Mouse (Mus musculus) spleen, adult 2 months (tissue): ENCODE results near the gene Fam76a. TPM values are rescaled to one million over a fixed set of nuclear protein-coding genes. Genes with fewer than 3 reads are reported as not detected.

ENCODE experiments used
- DNase-seq, 2 experiments: peaks; one replicate each; pipeline versions ENCODE4 v3.0.0 to v3.0.0-alpha.2; 2012 to 2021; ENCODE audit warnings: low spot score in 2 of 2, low read depth in 1 of 2
- H3K27ac ChIP-seq: fragments of 200-500 bp; 2 replicates; pipeline ENCODE4 v1.5.1; 2012; ENCODE audit warnings: low read length, inconsistent platforms; ENCODE audit not compliant: insufficient read depth
- H3K27me3 ChIP-seq: fragments of 200-500 bp; 2 replicates; pipeline ENCODE4 v1.6.1; 2012; ENCODE audit warnings: mild to moderate bottlenecking, moderate library complexity, low read length, inconsistent platforms; ENCODE audit not compliant: control insufficient read depth, insufficient read depth
- H3K36me3 ChIP-seq: fragments of 200-500 bp; 2 replicates; pipeline ENCODE4 v1.6.1; 2012; ENCODE audit warnings: mild to moderate bottlenecking, low read length, inconsistent platforms; ENCODE audit not compliant: control insufficient read depth, insufficient read depth
- H3K4me1 ChIP-seq: fragments of 200-500 bp; 2 replicates; pipeline ENCODE4 v1.6.1; 2011; ENCODE audit warnings: inconsistent platforms; ENCODE audit not compliant: control insufficient read depth, insufficient read depth, insufficient read length
- H3K4me3 ChIP-seq: fragments of 200-500 bp; 2 replicates; pipeline ENCODE4 v1.5.1; 2011; ENCODE audit warnings: mild to moderate bottlenecking, inconsistent platforms; ENCODE audit not compliant: insufficient read depth, insufficient read length; ENCODE audit errors: extremely low read depth
- CTCF ChIP-seq: fragments of 200-500 bp; IDR thresholded peaks from 2 replicates; pipeline ENCODE4 v1.5.1; 2011; ENCODE audit warnings: mild to moderate bottlenecking, inconsistent platforms; ENCODE audit not compliant: insufficient read depth, insufficient read length, insufficient replicate concordance; ENCODE audit errors: extremely low read depth
- POLR2A ChIP-seq: fragments of 200-500 bp; IDR thresholded peaks from 2 replicates; pipeline ENCODE4 v1.6.1; 2011; ENCODE audit warnings: low read depth, low read length, inconsistent platforms
- WGBS: fragments of 180-500 bp; shearing (Covaris S2); methylation state at CpG from one replicate; pipeline ENCODE4 v1.1.7; 2018; 5-methylcytosine and 5-hydroxymethylcytosine counted together
- polyA plus RNA-seq: library from polyadenylated mRNA; depleted of rRNA; stranded (reverse); fragments of >200 nt; gene quantifications from 2 replicates; pipeline ENCODE4 v1.2.3, GENCODE M21; 2012; rRNA removed

Gene Fam76a
- 7.2 and 9.1 TPM in 2 replicates for polyA plus RNA-seq

DNA sequence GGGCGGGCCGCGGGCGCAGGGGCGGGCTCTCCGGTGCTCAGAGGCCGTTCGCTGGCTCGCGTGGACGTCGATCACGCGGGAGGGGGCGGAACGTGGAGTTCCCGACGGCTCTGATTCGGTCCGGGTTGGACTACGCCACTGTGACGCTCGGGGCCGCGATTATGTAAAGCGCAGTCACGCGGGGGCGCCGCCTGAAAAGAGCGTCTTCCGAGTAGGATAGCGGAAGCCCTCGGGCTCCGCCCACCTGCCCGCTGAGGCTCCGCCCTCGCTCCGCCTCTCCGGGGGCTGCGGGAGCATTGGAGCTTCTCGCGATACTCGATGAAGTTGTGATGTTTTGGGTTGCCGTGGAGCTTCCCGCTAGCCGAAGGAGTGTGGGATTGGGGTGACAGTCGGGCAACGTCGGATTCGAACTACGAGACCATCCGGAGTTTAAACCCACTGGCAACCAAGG is at the start of gene Fam76a:
Fam76a (minus strand) TSS at position 1 of the 451 bp plus-strand sequence.
- WGBS: under 1% methylated on average over 53 of the region's 53 CpGs
- H3K27ac ChIP-seq: peak within 1 kb of the TSS; percentile 92

DNA sequence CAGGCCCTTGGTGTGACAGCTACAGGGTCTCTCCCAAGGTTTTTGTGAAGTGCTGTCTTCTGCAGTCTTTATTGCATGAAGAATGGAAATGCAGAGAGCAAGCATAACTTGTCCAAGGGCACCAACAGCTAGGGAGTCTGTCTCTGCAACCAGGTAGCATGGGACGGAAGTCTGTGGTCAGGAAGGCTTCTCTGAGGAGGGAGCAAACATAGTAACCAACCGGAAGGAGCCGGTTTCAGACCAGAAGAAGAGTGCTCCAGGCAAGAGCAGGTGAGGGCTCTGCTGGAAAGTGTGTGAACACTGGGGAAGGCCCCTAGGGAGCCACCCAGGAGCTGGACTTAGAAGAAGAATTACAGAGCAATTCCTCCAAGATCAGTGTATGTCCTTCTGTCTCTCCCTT is 49.7 kb upstream of the Fam76a start:
- WGBS: 9% methylated on average over 3 of the region's 3 CpGs
- Histone ChIP-seq H3K27ac (peak overlapping the region; percentile 64), H3K4me1 (peaks cover 47% of the 10 kb centered on the region), H3K27me3 (no peaks in the 10 kb centered on the region), H3K4me3 (no peak overlapping the region), H3K36me3 (no peaks in the 10 kb centered on the region)
- peak in 1 of 2 experiments; percentile 61 for DNase-seq
- no peak for TF ChIP-seq POLR2A
- no peak for TF ChIP-seq CTCF

More for the DNA sequence above, at the start of gene Fam76a:
- H3K36me3 ChIP-seq: 0 out of 2 replicates have a peak, but pooled peaks cover 2% of the 10 kb centered on the region
- peak; percentile 99 for DNase-seq
- H3K4me1 ChIP-seq: no peaks in the 10 kb centered on the region; the same call in 1 of the 2 replicates
- H3K27me3 ChIP-seq: no peaks in the 10 kb centered on the region
- TF ChIP-seq POLR2A: peak; percentile 38; the same call in 1 of the 2 replicates
- TF ChIP-seq CTCF: no peak
- peak within 1 kb of the TSS; percentile 97 for H3K4me3 ChIP-seq

DNA sequence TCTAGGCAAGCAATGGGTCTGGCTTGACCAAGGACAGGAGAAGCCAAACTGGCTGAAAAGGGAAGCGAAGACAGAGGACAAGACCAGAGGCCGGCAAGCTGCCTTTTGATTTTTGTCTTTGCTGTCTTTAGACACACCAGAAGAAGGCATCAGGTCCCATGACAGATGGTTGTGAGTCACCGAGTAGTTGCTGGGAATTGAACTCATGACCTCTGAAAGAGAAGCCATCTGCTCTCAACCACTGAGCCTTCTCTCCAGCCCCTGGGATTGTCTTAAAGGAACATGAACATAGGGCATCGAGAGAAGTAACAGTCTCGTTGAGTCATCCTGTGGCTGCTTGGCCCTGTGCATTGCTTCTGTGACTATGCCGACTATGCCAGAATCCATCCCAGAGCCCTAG is 49.2 kb upstream of the Fam76a start:
- Histone ChIP-seq H3K4me1 (peaks cover 42% of the 10 kb centered on the region), H3K27ac (peak overlapping the region; percentile 9), H3K27me3 (no peaks in the 10 kb centered on the region), H3K36me3 (no peaks in the 10 kb centered on the region), H3K4me3 (no peak overlapping the region)
- 49% methylated on average over 6 of the region's 6 CpGs for WGBS
- TF ChIP-seq CTCF (no peak), POLR2A (no peak)
- no peak for DNase-seq

DNA sequence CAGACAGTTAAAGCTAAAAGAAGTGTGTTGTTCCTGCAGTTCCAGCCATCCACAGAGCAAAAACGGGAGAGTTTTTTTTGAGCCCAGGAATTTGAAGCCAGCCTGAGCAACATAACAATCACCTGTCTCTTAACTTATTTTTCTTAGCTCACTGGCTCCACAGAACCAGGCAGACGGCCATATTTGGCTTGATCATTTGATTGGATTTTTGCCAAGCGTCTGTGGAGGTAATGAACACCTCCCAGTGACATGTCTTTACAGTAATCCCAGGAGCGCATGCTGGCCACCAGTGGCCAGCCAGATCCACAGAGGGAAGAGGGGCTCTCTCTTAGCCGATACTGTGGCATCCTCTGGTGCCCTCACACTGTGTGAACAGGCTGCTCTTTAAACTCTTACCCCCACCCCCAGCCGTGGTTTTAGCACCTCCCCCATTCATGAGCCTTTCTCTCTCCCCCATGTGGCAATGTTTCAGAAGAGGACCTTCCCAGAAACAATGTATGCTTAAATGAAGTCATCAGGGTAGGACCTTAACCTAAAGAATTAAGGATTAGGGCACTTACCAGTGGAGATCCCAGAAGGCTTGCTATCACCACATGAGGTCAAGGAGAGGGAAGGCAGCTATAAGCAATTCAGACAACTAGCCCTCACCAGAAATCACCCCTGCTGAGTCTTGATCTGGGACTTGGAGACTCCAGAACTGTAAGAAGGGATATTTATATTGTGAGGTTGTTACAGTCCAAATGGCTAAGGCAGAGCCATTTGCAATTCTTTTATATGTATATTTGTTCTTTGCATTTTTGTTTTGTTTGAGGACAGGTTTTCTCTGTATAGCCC is 46.0 kb upstream of the Fam76a start:
- DNase-seq: no peak
- no peaks in the 10 kb centered on the region for H3K27me3 ChIP-seq
- peaks cover 21% of the 10 kb centered on the region for H3K4me1 ChIP-seq
- no peak overlapping the region for H3K27ac ChIP-seq
- no peak for TF ChIP-seq CTCF
- no peak for TF ChIP-seq POLR2A
- no peak overlapping the region for H3K4me3 ChIP-seq
- 65% methylated on average over 6 of the region's 6 CpGs for WGBS
- H3K36me3 ChIP-seq: no peaks in the 10 kb centered on the region

DNA sequence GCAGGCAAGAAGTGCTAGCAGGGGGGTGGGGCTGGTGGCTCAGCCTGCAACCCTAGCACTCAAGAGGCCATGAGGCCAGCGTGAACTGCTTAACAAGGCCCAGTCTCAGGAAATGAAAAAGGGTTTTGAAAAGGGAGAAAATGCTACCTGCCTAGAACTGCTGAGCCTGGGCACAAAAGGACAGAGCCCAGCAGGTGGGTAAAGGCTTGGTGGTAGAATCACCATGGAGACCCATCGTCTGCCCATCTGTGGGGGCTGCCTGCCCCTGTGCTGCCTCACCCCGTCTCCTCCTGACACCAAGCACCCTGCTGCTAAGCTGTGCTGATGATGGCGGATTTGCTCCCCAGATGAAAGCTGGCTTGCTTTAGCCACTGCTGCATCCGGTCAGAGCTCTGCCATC is 42.1 kb upstream of the Fam76a start:
- Histone ChIP-seq H3K4me3 (no peak overlapping the region), H3K27me3 (no peaks in the 10 kb centered on the region), H3K36me3 (no peaks in the 10 kb centered on the region), H3K27ac (no peak overlapping the region), H3K4me1 (peaks cover 25% of the 10 kb centered on the region)
- no peak for TF ChIP-seq CTCF
- no peak for TF ChIP-seq POLR2A
- no peak for DNase-seq
- WGBS: 85% methylated on average over 5 of the region's 5 CpGs

DNA sequence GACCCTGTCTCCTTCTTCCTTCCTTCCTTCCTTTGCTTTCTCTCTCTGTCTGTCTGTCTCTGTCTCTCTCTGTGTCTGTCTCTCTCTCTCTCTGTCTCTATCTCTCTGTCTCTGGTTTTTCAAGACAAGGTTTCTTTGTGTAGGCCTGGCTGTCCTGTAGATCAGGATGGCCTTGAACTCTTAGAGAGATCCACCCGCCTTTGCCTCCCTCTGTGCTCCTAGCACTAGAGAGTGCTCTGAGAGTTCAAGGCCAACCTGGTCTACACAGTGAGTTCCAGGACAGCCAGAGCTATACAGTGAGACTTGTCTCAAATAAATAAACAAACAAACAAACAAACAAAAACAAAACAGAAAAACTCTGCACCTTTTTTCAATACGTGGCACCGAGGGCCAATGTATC is 41.7 kb upstream of the Fam76a start:
- WGBS: 81% methylated on average over 3 of the region's 3 CpGs
- Histone ChIP-seq H3K27me3 (no peaks in the 10 kb centered on the region), H3K27ac (no peak overlapping the region), H3K4me3 (no peak overlapping the region), H3K4me1 (peaks cover 29% of the 10 kb centered on the region), H3K36me3 (no peaks in the 10 kb centered on the region)
- TF ChIP-seq CTCF: no peak
- TF ChIP-seq POLR2A: no peak
- DNase-seq: no peak

DNA sequence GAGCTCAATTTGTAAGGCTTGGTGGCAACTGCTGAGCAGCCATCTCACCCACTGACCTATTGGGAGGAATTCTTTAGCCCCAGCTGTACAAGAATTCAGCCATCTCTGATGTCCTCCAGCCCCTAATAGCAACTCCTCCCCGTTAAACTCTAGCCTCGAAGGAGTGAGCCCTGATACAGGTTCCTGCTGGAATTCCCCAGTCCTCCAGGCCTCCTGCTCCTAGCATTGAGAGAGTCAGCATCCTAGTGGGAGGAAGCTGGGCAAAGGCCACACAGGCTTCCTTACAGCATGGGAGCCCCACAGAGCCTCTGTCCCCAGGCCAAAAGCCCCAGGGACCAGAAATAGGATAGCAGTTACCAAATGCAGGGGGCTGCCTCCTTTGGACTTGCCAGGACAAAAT is 41.1 kb upstream of the Fam76a start:
- no peak overlapping the region for H3K4me3 ChIP-seq
- TF ChIP-seq CTCF (no peak), POLR2A (no peak)
- H3K27me3 ChIP-seq: no peaks in the 10 kb centered on the region
- DNase-seq: no peak
- H3K4me1 ChIP-seq: peaks cover 32% of the 10 kb centered on the region
- H3K36me3 ChIP-seq: no peaks in the 10 kb centered on the region
- peak overlapping the region; percentile 36; the same call in 1 of the 2 replicates for H3K27ac ChIP-seq
- WGBS: 68% methylated on average over 2 of the region's 2 CpGs
